Mouse (Mus musculus): ENCODE measurements around the gene Nepro.

GRCm38 (mm10) chr16:44778538-44779147 is 54.5 kb downstream of the Nepro start:
- TF ChIP-seq CTCF (IDR thresholded peaks at IDR 0.05; ENCODE audit: low read depth, low read length) (no peak), TAL1 (conservative IDR thresholded peaks at IDR 0.05; ENCODE audit: low read depth, low read length) (no peak), GATA1 (IDR thresholded peaks at IDR 0.05; ENCODE audit: borderline replicate concordance, low read length) (no peak), GATA2 (IDR thresholded peaks at IDR 0.05; ENCODE audit: borderline replicate concordance, low read depth, low read length) (no peak), POLR2AphosphoS5 (IDR thresholded peaks at IDR 0.05; ENCODE audit: insufficient replicate concordance, low read depth, low read length) (no peak)
